Mouse (Mus musculus) liver, embryonic 16.5 days (tissue): ENCODE results near the gene Rpl29. TPM values are rescaled to one million over a fixed set of nuclear protein-coding genes. Genes with fewer than 3 reads are reported as not detected.

Experiments used
- ATAC-seq: fragments of 200-750 bp; cut with Nextera tagmentation; 2 replicates; pipeline ENCODE4 v1.8.0; 2017; ENCODE audit warnings: low read depth, mild to moderate bottlenecking, moderate number of reproducible peaks, moderate library complexity
- H3K27ac ChIP-seq: fragments of 300-500 bp; sonication (generic); 2 replicates; pipeline ENCODE4 v1.5.1; 2014; ENCODE audit warnings: mild to moderate bottlenecking, low read length
- H3K27me3 ChIP-seq: fragments of 300-500 bp; sonication (generic); 2 replicates; pipeline ENCODE4 v1.6.1; 2014; ENCODE audit warnings: low read depth, low read length, mixed read lengths; ENCODE audit not compliant: control insufficient read depth, insufficient read depth
- H3K36me3 ChIP-seq: fragments of 300-500 bp; sonication (generic); 2 replicates; pipeline ENCODE4 v1.6.1; 2014; ENCODE audit warnings: mild to moderate bottlenecking; ENCODE audit not compliant: control insufficient read depth, insufficient read depth
- H3K4me1 ChIP-seq: fragments of 300-500 bp; sonication (generic); 2 replicates; pipeline ENCODE4 v1.6.1; 2014; ENCODE audit warnings: low read depth, low read length, mixed read lengths; ENCODE audit not compliant: control insufficient read depth
- H3K4me2 ChIP-seq: fragments of 300-500 bp; sonication (generic); 2 replicates; pipeline ENCODE4 v1.6.1; 2014; ENCODE audit warnings: low read depth, low read length, mixed read lengths
- H3K4me3 ChIP-seq: fragments of 300-500 bp; sonication (generic); 2 replicates; pipeline ENCODE4 v1.5.1; 2014; ENCODE audit warnings: low read depth, mild to moderate bottlenecking, low read length
- H3K9ac ChIP-seq: fragments of 300-500 bp; sonication (generic); 2 replicates; pipeline ENCODE4 v1.6.1; 2014; ENCODE audit warnings: low read depth, low read length
- H3K9me3 ChIP-seq: fragments of 300-500 bp; sonication (generic); replicated peaks from 2 replicates; pipeline ENCODE4 v1.6.1; 2016; ENCODE audit warnings: low read length; ENCODE audit not compliant: control insufficient read depth
- WGBS: fragments of 180-500 bp; shearing (Covaris S2); extraction: QIAGEN DNeasy Blood & Tissue Kit; methylation state at CpG from one replicate; pipeline ENCODE4 v1.1.7; 2014; ENCODE audit not compliant: insufficient replicate concordance; 5-methylcytosine and 5-hydroxymethylcytosine counted together
- polyA plus RNA-seq: library from polyadenylated mRNA; unstranded; fragments of >200 nt; fragmentation: Nextera tagmentation; extraction: Ambion mirVana; gene quantifications from 2 replicates; pipeline ENCODE4 v1.2.1, GENCODE M21; 2015

Gene Rpl29
- polyA plus RNA-seq, 1 experiment from 2014 or later = 452 TPM

DNA sequence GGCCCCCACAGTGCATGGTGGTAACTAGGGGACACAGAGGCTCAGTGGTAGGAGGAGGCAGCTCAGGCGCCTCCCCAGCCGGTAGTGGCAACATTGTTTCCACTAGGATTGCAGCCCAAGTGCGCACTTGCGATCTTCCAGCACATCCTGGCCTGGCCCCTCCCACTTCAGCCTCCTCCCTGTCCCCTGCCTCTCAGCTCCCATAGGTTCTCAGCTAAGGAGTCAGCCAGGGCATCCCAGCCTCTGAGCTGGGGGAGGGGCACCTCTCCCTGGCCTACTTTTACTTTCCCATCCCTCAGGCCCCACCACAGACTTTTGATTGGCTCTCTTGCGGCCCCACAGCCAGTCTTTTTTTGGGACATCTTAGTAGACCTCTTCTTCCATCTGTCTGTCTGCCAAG, 42.6 kb downstream of the Rpl29 start:
- no peak overlapping the region for H3K9ac ChIP-seq

DNA sequence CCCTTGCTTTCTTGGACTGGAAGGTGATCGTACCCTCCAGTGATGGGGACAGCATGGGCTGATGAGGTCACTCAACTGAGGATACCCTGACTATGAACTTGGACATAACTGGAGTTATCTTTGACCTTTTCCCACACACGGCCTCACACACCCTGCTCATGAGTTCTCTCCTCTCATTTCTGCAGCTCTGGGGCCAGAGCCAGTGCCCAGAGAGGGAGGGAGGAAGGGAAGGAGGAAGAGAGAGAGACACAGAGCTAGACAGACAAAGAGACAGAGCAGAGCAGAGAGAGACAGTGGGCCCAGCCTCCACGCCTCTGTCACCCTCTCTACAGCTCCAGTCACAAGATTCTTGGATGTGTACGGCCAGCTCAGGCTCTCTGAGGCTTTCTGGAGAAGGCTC, 43.1 kb downstream of the Rpl29 start:
- no peak overlapping the region for H3K27ac ChIP-seq
- ATAC-seq = no peak
- H3K4me1 ChIP-seq = peaks cover 18% of the 10 kb centered on the region
- no peak overlapping the region for H3K9ac ChIP-seq
- H3K4me2 ChIP-seq = no peak overlapping the region
- no peak overlapping the region for H3K4me3 ChIP-seq
- H3K9me3 ChIP-seq = no peaks in the 10 kb centered on the region
- H3K27me3 ChIP-seq = no peaks in the 10 kb centered on the region
- WGBS = 53% methylated on average over 4 of the region's 4 CpGs
- H3K36me3 ChIP-seq = no peaks in the 10 kb centered on the region

More for the DNA sequence above, 42.6 kb downstream of the Rpl29 start:
- Histone ChIP-seq H3K4me3 (no peak overlapping the region), H3K4me2 (no peak overlapping the region), H3K27me3 (no peaks in the 10 kb centered on the region), H3K9me3 (no peaks in the 10 kb centered on the region), H3K36me3 (no peaks in the 10 kb centered on the region), H3K27ac (no peak overlapping the region), H3K4me1 (peaks cover 16% of the 10 kb centered on the region)
- no peak for ATAC-seq
- 66% methylated on average over 5 of the region's 5 CpGs for WGBS

DNA sequence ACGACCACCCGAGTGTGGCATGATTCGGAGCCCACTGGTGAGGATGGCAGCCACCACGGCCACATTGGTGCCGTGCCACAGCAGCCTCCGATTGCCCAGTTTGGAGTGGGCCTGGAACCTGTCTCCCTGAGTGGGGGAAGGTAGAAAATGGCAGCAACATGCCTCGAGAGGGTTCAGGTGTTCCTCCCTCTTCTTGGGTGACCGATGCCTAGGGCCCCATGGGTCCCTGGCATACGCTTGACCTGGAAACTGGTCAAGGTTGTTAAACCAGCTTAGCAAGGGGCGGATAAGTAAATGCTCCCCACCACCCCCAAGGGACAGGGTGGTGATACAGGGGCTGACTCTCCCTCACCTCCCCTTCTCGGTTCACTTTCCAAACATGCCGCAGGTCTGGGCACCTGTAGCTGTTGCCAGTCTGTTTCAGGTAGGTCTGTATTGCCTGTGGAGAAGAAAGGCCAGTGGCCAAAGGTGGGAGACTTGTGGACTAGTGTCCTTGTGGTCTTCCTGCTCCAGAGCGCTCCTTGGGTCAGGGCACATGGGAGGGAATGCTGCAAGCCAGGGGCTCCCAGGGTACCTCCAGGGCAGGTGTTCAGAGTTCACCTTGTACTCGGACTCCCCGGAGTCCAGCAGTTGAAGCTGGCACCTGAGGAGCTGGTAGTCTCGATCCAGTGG, 44.0 kb downstream of the Rpl29 start:
- H3K9me3 ChIP-seq = no peaks in the 10 kb centered on the region
- H3K9ac ChIP-seq = no peak overlapping the region
- H3K4me2 ChIP-seq = no peak overlapping the region
- no peak for ATAC-seq
- H3K4me3 ChIP-seq = no peak overlapping the region
- no peaks in the 10 kb centered on the region for H3K27me3 ChIP-seq
- 72% methylated on average over 16 of the region's 16 CpGs for WGBS
- H3K4me1 ChIP-seq = peaks cover 27% of the 10 kb centered on the region
- no peak overlapping the region for H3K27ac ChIP-seq
- H3K36me3 ChIP-seq = no peaks in the 10 kb centered on the region

DNA sequence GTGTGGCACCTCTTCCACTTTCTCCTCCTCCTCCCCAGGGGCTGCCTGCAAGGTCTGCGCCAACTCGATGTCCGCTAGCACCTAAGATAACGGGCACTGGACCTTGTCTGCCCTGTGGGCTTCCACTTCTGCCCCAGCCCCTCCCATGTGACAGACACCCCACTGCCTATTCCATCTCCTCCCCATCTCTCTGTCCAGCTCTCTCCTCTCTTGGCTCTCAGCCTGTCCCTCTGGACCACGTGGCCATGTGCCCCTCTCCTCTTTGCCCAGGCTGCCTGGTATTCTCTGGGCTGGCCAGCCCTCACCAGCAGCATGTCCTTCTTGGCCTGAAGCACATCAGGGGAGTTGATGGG, 44.5 kb downstream of the Rpl29 start:
- ATAC-seq = no peak
- WGBS = 62% methylated on average over 5 of the region's 5 CpGs
- Histone ChIP-seq H3K4me2 (no peak overlapping the region), H3K27ac (no peak overlapping the region), H3K9ac (no peak overlapping the region), H3K9me3 (no peaks in the 10 kb centered on the region), H3K4me3 (no peak overlapping the region), H3K4me1 (peaks cover 30% of the 10 kb centered on the region), H3K36me3 (no peaks in the 10 kb centered on the region), H3K27me3 (no peaks in the 10 kb centered on the region)

DNA sequence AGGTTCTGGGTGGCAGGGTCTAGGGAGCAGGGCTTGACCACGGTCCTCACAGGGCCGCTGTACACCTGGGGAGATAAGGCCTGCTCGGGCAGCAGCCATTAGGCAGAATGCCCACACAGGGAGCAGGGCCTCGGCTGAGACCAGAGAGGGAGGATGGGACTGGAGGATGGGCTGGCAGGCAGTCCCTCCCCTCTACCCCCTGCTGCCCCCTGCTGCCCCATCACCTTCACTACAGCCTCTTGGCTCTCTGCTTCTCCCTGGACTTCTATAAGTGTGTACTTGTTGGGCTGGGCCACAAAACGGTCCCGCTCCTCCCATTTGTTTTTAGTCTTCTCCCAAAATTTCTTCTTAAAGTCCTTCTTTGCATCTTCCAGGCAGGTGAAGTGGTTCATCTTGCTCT, 45.2 kb downstream of the Rpl29 start:
- ATAC-seq = no peak
- Histone ChIP-seq H3K9me3 (no peaks in the 10 kb centered on the region), H3K27me3 (no peaks in the 10 kb centered on the region), H3K4me1 (peaks cover 30% of the 10 kb centered on the region), H3K27ac (no peak overlapping the region), H3K36me3 (no peaks in the 10 kb centered on the region), H3K9ac (no peak overlapping the region), H3K4me2 (no peak overlapping the region), H3K4me3 (no peak overlapping the region)
- 10% methylated on average over 6 of the region's 6 CpGs for WGBS

DNA sequence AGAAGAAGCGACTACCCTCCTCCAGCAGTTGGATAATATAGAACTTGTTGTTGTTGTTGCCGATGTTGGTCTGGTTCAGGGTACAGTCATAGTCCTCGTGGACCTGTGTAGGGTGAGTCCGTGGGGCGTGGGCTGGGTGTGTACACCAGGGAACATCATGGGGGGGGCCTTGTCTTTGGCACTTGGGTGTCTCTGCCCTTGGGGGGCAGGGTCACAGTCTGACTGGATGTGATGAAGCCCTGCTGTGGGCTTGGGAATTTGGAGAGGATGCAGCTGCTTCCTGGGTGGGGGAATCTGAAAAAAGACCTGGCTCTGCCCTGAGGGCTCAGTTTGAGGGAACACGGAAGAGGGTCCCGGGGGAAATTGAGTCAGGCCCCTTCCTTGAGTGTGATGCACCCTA, 45.8 kb downstream of the Rpl29 start:
- Histone ChIP-seq H3K36me3 (no peaks in the 10 kb centered on the region), H3K4me1 (peaks cover 30% of the 10 kb centered on the region), H3K9me3 (no peaks in the 10 kb centered on the region), H3K27ac (no peak overlapping the region), H3K9ac (no peak overlapping the region), H3K4me3 (no peak overlapping the region), H3K27me3 (no peaks in the 10 kb centered on the region), H3K4me2 (no peak overlapping the region)
- no peak for ATAC-seq
- WGBS = 63% methylated on average over 7 of the region's 7 CpGs

DNA sequence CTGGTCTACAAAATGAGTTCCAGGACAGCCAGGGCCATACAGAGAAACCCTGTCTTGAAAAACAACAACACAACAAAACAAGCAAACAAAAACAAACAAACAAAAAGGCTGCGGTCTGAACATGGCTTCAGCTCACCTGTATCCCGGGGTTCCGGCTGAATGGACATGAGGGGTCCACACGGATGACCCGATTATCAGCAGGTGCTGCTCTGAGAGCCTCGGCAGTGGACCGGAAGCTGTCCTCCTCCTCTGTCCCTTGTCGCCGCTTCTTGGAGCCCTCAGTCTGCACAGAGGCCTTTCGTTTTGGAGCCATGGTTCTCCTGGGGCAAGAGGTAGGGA, 46.4 kb downstream of the Rpl29 start, which contains the start of gene Rrp9:
TSS of gene Rrp9 (plus strand) at position 301 of the 339 bp plus-strand sequence.
- Histone ChIP-seq H3K27me3 (no peaks in the 10 kb centered on the region), H3K9ac (peak within 1 kb of the TSS; percentile 39), H3K36me3 (no peaks in the 10 kb centered on the region; the same call in 1 of the 2 replicates), H3K9me3 (no peaks in the 10 kb centered on the region), H3K4me2 (peak within 1 kb of the TSS; percentile 91), H3K27ac (peak within 1 kb of the TSS; percentile 7; the same call in 1 of the 2 replicates), H3K4me3 (peak within 1 kb of the TSS; percentile 16; the same call in 1 of the 2 replicates), H3K4me1 (peaks cover 30% of the 10 kb centered on the region)
- WGBS = 56% methylated on average over 10 of the region's 10 CpGs
- ATAC-seq = no peak

DNA sequence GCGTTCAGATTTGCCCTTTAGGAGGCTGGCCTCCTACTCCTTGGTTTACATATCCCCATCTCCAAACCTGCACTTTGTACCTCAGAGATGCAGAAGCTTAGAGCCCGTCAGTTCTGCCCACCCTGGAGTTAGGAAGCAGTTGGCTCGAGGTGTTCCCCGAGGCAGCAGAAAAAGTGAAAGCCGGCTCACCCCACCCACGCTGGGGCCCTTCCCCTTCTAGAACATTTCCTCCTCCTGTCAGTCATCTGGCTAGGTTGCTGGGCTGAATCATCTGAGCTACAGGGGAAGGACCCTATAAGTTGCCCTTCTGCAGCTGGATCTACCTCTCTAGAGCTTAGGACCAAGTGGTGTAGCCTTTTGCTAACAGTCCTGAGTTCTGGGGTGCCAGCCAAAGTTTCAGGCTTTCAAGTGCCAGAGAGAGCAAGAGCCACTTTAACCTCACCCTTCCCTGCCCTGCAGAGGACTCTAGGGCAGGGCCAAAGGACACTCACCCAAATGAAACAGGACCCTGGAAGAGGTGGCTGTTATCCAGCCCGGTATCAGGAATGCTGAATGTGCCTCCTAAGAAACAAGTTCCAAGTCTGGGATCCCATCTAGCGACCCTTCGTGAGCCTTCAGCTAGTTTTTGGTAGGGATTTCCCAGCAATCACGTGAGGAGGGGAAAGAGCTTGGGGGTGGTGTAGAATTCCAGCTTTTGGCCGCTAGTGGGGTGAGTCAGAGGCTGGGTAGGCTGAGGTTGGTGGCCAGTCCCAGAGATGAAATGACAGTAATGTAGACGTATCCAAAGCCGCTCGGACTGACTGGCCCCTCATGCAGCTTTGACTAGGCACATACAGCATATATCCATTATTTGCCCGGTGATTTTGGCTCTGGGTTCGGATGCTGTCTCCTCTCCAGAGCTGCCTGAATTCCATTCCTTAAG, 47.0 kb downstream of the Rpl29 start:
- 14% methylated on average over 16 of the region's 16 CpGs for WGBS
- H3K4me1 ChIP-seq = peaks cover 30% of the 10 kb centered on the region

More for the DNA sequence above, 47.0 kb downstream of the Rpl29 start:
- ATAC-seq = 0 out of 2 replicates have a peak, but pooled peaks have one; percentile 0
- Histone ChIP-seq H3K4me2 (peak overlapping the region; percentile 91), H3K27ac (peak overlapping the region; percentile 7; the same call in 1 of the 2 replicates), H3K9ac (peak overlapping the region; percentile 39), H3K36me3 (no peaks in the 10 kb centered on the region; the same call in 1 of the 2 replicates), H3K4me3 (peak overlapping the region; percentile 16; the same call in 1 of the 2 replicates), H3K9me3 (no peaks in the 10 kb centered on the region), H3K27me3 (no peaks in the 10 kb centered on the region)
